Mouse (Mus musculus) CD4-positive, CD25-positive, alpha-beta regulatory T cell, adult 2 months (primary cell): ENCODE data around the gene Krtap5-4.
A peak's percentile ranks its signal among the peaks of the same experiment; 100 is the strongest.
"Not testable (repeated sequence)": the region's sequence is repeated elsewhere in the genome, so short reads cannot be mapped to it uniquely, and the experiment has no call there.

Experiments
- DNase-seq: peaks from one replicate; pipeline ENCODE4 v3.0.0-alpha.2; 2012; ENCODE audit warnings: low read depth, low spot score

The Krtap5-4 gene

DNA sequence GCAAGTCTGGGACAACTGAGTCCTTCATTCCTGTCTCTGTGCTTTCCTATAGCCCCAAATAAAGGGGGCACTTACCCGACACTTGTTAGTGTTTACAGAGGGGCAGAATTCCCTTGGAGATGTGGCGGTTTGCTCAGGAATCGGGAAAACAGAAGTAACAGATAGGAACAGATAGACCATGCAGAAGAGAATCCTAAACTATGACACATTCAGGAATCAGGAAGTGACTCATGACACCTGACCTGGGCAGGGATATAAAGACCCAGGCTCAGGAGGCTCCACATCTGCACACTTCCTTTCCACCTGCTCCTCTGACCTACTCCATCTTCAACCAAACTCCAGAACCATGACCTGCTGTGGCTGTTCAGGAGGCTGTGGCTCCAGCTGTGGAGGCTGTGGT is at the start of gene Krtap5-4:
Gene Krtap5-4, plus strand, starts transcription at position 301 of the 400 bp plus-strand sequence.
- DNase-seq = no peak

DNA sequence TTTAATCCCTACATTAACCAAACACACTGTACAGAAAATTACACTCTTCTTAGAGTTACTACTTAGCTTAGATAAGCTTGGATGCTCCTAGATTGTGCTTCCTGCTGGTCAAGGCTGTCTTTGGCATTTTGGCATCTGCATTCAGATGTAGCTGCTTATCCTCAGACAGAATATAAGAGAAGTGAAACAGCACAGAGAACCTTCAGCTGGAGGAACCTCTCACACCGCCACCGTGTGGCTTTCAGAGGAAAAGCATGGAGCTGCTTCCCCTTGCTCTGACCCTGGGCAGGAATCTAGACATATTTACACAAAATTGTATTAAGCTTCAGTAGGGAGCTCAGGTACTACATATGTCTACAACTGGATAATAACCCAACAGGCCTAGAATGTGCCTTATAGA is 47.8 kb upstream of the Krtap5-4 start:
- peak; percentile 27 for DNase-seq

DNA sequence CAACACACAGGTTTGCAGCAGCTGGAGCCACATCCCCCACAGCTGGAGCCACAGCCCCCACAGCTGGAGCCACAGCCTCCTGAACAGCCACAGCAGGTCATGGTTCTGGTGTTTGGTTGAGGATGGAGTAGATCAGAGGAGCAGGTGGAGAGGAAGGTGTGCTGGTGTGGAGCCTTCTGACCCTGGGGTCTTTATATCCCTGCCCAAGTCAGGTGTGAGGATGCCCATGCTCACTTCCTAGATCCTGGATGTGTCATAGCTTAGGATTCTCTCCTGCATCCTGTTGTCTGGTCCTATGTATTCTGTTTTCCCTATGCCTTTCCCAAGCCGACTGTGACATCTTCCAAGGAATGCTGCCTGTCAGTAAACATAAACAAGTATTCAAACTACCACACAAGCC is 45.1 kb upstream of the Krtap5-4 start, which contains the start of gene Gm2431:
Gene Gm2431, minus strand, starts transcription at position 101 of the 400 bp plus-strand sequence.
- DNase-seq = not testable (repeated sequence)

DNA sequence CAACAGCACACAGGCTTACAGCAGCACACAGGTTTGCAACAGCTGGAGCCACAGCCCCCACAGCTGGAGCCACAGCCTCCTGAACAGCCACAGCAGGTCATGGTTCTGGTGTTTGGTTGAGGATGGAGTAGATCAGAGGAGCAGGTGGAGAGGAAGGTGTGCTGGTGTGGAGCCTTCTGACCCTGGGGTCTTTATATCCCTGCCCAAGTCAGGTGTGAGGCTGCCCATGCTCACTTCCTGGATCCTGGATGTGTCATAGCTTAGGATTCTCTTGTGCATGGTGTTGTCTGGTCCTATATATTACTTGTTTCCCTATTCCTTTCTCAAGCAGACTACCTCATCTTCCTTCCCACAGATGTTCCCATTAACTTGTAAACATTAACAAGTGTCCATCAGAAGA is 29.1 kb upstream of the Krtap5-4 start, which contains the start of gene Gm4559:
Gene Gm4559, minus strand, starts transcription at position 101 of the 400 bp plus-strand sequence.
- not testable (repeated sequence) for DNase-seq

DNA sequence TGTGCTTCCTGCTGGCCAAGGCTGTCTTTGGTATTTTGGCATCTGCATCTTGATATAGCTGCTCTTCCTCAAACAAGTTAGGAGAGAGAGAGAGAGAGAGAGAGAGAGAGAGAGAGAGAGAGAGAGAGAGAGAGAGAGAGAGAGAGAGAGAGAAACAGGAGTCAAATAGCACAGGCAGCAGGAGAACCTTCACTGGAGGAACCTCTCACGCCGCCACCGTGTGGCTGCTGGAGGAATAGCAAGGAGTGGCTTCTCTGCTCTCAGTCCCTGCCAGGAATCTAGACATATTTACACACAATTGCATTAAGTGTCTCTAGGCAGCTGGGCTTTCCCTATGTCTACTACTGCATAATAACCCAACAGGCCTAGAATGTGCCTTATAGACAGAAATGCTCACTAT is 25.2 kb upstream of the Krtap5-4 start:
- peak; percentile 72 for DNase-seq

DNA sequence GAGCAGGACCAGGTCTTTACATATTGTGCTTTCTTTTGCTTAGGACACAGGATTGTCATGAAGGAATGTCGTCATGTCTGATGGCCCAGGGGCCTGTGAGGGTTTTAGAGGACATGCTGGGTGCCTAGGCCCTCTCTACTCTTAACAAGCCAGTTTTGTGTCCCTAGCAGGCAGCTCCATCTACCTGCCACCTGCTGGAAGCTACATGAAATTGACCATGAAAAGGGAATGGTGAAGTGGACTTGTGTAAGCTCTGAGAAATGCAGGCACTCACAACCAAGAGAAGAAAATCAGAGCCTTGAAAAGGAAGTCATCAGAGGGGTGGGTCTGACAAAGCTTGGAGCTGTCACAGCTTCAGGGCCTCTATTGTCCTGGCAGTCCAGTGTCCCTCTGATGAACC is 24.1 kb upstream of the Krtap5-4 start:
- not testable (repeated sequence) for DNase-seq

DNA sequence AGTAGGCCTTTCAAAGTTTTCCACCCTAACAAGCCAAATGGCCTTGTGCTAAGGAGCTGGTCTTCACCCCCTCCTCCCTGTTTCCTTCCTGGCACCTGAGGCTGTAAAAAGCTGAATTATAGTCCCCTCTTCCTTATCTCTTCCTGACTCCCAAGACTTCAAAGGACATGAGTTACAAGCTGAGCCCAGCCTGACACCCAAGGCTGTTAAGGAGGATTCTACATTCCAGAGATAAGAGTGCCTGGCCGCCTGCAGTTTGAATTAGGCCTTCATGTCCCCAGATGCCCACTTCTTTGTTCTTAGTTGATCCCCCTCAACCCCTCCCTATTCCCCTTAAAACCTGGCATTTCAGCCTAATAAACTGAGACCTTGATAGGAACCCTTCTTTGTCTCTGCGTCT is 20.5 kb upstream of the Krtap5-4 start:
- not testable (repeated sequence) for DNase-seq

DNA sequence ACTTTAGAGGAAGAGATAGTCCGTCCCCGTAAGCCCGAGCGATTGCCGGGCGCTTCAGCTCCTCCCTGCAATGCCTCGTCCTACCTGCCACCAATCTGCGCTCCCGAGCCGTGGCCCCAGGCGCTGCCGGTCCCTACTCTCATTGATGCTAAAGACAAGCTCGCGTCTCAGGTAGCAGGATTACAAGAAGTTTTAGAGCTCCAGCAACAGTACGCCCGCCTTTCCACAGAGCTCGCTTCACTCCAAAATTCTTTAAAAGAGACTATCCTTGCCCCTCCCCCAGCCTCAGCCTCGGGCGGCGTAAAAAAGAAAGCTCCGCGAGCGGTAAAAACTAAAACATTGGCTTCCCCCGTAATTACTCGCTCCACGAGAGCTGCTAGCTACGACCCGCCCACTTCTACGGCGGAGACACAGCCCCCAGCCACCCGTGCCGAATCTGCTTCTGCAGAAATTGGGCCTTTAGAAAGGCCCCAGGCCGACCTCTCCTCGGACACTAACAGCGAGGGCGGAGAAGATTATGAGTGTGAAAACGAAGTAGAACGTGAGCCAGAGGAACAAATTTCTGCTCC is 19.2 kb upstream of the Krtap5-4 start:
- peak; percentile 76 for DNase-seq

DNA sequence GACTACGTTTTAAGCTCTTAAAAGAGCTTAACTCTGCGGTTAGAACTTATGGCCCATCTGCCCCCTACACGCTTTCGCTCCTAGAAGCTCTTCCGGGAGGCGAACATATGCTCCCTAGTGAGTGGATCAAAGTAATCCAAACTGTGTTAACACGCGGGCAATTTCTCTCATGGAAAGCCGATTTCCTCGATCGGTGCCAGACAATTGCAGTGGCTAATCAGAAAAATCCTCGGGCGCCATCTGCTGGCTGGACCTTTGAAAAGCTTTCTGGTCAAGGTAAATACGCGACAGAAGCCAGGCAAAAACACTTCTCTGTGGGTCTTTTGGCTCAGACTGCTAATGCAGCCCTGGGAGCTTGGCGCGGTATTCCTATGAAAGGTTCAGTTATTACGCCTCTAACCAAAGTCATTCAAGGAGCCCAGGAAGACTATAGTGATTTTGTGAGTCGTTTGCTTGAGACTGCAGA is 18.7 kb upstream of the Krtap5-4 start:
- peak; percentile 90 for DNase-seq

DNA sequence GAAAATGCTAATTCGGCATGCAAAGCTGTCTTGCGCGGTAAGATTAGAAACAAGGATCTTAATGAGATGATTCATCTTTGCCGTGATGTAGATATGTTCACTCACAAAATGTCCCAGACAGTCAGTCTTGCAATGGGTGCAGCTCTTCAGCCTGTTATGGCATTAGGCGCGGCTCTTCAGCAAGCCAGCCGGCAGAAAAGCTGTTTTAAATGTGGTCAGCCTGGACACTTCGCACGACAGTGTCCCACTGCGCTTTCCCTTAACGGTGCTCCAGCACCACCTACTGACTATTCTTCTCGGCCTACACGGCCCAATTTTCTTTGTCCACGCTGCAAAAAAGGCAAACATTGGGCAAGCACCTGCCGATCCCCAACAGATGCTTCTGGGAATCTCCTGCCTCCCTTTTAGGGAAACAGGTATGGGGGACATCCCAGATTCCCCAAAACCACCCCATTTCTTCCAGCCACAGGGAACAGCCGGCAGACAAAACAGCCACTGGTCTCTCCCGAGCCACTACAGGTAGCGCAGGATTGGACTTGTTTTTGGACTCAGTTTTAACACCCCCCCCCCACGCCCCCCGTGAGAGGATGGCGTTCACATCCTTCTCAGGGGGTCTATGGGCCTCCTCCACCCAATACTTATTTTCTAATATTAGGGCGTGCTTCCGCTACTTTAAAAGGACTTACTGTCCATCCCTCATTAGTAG is 18.1 kb upstream of the Krtap5-4 start:
- no peak for DNase-seq

DNA sequence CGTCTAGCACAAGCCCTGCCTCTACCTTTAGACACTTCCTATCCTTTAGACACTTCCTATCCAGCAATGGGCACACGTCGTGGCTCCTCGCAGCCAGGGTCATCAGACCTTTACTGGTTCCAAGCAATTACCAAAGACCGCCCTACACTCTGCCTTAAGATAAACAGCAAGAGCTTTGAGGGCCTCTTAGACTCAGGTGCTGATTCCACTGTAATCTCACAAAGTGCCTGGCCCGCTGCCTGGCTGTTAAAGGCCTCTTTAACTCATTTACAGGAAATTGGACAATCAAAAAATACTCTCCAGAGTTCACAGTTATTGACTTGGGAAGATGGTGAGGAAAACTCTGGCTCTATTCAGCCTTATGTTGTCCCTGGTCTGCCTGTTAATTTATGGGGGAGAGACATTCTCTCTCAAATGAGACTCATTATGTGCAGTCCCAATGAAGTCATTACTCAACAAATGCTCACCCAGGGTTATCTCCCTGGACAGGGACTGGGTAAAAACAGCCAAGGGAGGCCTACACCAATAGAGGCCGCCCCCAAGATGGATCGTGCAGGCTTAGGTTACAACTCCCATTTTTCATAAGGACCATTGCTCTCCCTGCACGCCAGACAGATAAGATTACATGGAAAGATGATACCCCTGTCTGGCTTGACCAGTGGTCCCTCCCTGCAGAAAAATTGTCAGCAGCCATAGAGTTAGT is 17.3 kb upstream of the Krtap5-4 start:
- not testable (repeated sequence) for DNase-seq

DNA sequence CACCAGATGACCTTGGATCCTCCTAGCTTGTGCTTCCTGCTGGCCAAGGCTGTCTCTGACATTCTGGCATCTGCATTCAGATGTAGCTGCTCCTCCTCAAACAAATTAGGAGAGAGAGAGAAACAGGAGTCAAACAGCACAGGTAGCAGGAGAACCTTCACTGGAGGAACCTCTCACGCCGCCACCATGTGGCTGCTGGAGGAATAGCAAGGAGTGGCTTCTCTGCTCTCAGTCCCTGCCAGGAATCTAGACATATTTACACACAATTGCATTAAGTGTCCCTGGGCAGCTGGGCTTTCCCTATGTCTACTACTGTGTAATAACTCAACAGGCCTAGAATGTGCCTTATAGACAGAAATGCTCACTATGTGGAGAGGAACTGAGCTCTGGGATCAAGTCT is 9.5 kb upstream of the Krtap5-4 start:
- peak; percentile 63 for DNase-seq

DNA sequence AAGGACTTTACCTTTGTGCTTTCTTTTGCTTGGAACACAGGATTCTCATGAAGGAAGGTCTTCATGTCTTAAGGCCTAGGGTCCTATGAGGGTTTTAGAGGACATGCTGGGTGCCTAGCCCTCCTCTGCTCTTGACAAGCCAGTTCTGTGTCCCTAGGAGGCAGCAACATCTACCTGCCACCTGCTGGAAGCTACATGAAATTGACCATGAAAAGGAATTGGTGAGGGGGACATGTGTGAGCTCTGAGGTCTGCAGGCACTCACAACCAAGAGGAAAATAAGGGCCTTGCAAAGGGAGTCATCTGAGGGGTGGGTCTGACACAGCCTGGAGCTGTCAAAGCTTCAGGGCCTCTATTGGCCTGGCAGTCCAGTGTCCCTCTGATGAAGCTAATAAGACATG is 7.9 kb upstream of the Krtap5-4 start:
- no peak for DNase-seq

DNA sequence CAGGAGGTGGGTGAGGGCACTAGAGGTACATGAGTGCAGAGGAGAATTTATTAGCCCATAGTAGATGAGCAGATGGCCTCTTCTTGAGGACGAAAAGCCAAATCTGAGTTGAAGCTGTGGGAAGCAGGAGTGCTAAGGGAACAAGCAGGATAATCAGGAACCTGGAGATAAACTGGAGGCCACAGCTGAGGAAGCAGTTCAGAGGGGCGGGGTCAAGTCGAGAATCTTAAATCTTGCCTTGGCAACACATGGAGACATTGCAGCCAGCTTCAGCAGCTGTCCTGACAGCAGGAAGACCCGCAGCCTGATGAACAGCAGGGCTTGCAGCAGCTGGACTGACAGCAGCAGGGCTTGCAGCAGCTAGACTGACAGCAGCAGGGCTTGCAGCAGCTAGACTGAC is 7.2 kb upstream of the Krtap5-4 start:
- DNase-seq = not testable (repeated sequence)

DNA sequence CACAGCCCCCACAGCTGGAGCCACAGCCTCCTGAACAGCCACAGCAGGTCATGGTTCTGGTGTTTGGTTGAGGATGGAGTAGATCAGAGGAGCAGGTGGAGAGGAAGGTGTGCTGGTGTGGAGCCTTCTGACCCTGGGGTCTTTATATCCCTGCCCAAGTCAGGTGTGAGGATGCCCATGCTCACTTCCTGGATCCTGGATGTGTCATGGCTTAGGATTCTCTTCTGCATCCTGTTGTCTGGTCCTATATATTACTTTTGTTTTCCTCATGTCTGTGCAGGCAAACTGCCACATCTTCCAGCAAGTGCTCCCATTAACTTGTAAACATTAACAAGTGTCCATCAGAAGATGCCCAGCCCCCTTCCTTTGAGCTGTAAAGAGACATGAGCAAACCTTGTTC is 6.3 kb upstream of the Krtap5-4 start, which contains the start of gene Krtap5-1:
Gene Krtap5-1, minus strand, starts transcription at position 101 of the 400 bp plus-strand sequence.
- not testable (repeated sequence) for DNase-seq

DNA sequence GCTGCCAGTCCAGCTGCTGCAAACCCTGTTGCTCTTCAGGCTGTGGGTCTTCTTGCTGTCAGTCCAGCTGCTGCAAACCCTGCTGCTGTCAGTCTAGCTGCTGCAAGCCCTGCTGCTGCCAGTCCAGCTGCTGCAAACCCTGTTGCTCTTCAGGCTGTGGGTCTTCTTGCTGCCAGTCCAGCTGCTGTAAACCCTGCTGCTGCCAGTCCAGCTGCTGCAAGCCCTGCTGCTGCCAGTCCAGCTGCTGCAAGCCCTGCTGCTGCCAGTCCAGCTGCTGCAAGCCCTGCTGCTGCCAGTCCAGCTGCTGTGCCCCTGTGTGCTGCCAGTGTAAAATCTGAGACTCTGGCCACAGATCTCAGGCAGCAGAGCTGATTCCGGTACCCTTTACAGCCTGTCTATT is 580 bp downstream of the Krtap5-4 start:
- not testable (repeated sequence) for DNase-seq

DNA sequence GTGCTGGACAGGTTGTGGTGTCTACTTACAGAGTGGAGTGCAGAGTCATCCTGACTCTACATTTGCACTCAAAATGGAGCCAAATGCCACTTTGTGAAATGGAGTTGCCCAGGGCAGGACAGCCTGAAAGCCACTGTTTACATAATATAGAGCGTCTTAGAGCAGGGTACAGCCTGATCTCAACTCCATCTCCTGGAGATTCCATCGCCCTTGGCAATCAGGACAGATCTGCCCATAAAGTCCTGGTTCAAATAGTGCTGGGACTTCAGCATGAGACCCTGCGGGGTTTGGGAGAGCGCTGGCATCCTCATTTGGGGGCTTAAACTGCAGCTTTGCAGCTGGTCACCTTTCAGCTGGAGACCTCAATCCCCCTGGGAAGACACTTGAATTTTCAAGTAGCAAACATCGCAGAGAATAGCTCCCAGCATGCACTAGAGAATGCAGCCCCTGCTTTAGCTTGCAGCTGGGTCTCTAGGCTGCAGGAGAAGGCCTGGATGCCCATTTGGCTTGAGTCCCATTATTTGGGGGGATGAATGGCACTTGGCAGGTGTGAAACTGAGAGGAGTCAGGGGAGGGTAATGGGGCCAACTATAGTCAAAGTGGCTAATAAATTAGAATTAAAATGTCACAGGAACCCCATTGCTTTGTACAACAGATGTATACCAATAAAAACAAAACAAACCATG is 11.4 kb downstream of the Krtap5-4 start:
- no peak for DNase-seq

DNA sequence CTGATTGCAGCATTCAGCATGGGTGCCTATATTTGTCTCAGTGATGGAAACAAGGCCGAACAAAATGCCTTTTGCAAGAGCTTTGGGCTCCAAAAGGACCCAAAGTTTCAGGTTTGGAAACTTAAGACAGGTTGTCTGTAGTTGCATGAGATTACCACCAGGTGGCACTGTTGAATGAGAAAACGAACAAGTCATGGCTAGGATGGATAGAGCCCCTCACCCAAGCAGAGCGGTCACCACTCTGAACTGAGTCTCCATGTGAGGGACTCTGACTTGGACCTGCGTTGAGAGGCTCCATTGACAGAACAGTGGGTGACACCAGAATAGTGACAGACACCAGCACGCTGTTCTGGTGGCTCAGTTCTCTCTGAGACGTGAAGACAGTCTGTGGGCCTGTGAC is 13.2 kb downstream of the Krtap5-4 start:
- DNase-seq = peak; percentile 64

DNA sequence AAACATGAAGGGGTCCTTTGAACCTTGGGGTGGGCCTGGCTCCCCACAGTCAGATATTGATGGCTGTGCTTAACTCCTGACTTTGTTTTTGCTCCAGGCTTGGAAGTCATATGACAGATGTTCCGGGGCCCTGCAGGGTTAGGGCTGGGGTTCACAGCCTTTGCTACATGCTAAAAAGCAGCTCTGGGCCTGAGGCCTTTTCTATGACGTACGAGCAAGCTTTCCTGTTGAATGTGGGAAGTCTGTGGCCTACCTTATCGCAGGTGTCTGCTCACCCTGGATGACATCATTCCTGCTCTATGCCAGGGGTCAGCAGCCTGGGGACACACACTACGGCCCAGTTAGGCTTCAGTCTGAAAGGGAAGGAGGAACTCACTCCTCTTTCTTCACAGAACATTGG is 13.9 kb downstream of the Krtap5-4 start:
- no peak for DNase-seq

DNA sequence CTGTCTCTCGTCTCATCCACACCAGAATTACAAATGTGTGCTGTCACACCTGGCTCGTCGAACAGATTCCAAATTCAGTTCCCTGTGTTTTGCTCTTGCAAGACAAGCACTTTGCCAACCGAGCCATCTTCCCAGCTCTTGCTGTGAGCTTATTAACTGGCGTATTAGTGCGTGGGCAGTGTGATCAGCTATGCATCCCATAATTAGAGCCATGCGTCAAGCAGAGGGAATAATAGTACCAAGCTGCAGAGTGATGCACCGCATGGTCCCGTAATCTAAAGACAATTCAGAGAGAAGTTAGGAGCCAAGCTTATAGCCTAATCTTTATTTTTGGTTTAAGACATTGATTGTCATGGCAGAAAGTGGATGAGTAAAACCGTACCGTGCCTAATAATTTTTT is 15.8 kb downstream of the Krtap5-4 start:
- no peak for DNase-seq

DNA sequence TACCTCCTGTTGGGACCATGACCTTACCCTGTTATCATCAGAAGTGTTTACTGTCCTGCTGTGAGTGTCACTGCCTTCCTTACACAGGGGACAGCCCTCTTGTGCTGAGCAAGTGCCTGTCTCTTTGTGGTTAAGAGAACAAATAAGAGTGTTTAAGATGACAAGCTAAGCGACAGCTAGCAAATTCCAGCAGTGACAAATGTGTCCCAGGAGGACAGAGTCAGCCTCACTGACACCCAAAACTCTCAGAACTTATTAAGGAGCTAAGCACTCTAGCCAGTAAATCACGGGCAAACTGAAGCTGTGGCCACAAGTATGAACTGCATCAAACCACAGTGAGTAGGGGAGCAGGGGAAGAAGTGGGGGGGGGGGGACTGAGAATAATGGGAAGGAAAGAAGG is 17.6 kb downstream of the Krtap5-4 start:
- no peak for DNase-seq
